Mouse (Mus musculus): Measurements from ENCODE around the gene Map3k15.

Map3k15 gene

DNA sequence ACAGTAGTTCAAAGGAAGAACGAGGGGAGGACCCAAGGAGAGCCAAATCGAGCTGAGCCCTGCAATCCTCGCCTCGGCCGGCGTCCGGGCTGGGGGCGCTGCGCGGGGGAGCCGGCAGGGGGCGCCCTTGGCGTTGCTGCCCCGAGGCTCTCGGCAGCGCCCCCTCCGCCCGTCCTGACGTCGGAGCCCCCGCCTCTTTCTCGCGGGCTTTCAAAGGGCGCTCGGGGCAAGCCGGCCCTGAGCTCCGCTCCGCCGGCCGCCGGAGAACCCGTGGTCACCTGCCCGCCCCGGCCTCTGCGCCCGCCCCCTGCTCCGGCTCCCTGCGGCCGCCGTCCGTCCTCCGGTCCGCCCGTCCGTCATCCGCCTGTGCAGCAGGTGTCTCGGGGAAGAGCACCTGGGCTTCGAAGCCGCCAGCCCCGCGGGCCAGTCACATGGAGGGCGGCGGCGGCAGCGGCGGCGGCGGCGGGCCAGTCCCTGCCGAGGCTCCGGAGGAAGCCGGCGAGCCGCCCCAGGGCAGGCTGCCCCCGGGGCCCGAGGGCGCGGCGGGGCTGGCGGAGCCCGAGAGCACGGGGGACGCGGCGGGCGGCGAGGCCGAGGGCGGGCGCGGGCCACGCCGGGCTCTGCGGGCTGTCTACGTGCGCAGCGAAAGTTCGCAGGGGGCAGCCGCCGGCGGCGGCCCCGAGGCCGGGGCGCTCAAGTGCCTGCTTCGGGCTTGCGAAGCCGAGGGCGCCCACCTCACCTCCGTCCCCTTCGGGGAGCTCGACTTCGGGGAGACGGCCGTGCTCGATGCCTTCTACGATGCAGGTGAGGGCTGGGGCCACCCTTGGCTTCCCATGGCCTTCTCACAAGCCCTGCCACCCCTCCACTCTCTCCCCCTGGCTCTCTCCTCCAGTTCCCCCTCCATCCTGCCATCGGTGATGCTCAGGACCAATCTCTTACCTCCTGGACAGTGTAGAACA is at the start of gene Map3k15:
Gene Map3k15, plus strand, starts transcription at position 432 of the 959 bp plus-strand sequence.
- DNase-seq (ENCODE audit: low spot score), result peak; percentile 66

DNA sequence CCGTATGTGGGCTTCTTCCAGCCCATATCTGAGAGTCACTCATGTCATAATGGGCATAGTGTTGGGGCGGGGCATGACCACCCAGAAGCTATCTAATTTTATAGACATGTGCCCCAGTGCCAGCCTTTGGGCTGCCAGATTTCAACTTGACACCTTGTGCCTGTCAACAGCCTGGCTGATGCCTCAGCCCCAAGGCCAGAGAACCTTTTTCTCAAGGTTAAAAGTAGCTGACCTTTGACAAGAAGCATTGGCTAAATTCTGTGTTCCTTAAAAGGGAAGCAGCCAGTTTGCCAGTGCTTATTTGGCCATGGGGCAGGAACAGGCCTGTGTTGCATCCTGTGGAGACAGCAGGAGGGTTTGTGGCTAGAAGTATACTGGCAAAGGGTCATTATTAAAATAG is 45.7 kb upstream of the Map3k15 start:
- no peak for DNase-seq (ENCODE audit: low spot score)

DNA sequence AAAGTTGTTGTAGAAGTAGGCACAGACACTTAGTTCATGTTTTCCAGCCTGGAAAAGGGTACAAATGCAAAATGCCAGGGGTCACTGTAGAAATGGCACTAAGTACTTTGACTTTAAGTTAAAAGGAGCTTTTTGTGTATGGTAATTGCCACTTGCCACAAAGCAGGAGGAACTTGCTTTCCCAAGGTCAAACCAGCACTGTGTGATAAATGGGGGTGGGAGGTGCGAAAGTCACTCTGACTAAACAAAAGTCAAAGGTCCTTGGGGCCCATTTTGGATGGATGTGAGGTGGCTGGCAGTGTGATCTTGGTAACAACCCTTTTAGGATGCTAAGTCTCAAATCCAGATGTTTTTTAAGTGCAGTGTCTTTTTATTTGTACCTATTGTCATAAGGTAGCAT is 44.6 kb upstream of the Map3k15 start:
- no peak for DNase-seq (ENCODE audit: low spot score)

DNA sequence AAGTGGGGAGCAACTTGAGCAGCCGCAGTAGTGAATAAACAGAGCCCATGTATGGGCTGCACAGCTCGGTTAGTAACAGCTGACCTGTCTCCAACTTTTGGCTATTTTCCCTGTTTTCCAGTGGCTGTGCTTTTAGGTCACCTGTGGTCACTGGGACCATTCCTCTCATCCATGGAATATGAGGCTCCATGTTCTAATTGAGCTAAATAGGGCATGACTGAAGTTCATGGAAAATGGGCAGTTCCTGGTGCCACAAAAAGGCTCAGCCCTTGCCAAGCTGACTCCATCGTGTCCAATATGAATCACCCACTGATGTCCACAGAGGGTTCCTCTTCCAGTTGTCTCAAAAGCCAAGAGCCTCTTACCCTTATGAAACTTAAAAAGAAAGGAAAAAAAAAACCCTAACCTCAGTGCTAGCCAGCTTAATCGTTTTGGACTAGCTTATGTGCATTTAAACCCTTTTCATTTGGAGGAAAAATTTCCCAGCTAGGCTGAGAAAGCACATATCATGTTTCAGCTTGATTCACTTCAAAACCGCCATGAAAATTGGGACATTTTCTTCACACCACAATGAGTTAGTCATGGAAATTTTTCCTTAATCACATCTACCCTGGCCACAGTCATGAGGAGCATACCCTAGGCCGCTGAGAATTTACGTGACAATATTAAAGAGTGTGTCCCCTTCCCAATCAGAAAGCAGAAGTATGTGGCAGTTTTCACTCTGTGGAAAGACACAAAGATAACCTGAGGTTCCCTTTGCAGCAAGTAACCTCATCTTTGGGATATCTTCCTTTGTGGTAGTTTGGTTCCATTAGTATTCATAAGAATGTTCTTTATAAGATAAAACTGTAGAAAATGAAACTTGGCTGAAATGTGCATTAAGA is 34.4 kb upstream of the Map3k15 start:
- DNase-seq (ENCODE audit: low spot score), result no peak

GRCm38 (mm10) chrX:159954430-159954779 is 33.8 kb upstream of the Map3k15 start:
- no peak for DNase-seq (ENCODE audit: low spot score)

DNA sequence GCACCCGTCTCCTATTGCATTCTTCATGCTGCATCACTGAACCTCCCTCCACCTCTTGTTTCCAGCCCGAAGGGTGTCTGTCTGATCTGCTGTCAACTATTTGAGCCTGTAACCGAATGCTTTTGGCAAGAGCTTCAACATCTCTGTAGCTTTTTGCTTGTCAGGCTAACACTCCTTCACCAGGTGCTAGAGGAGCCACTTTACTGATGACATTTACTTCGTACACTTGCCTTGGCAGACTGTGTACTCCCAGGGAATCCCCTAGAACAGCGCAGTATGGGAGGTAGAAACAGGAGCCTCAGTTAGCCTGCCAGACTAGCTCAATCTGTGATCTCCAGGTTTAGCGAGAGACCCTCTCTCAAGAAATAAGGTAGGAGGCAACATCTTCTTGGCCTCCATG is 32.8 kb upstream of the Map3k15 start:
- DNase-seq (ENCODE audit: low spot score), result no peak

DNA sequence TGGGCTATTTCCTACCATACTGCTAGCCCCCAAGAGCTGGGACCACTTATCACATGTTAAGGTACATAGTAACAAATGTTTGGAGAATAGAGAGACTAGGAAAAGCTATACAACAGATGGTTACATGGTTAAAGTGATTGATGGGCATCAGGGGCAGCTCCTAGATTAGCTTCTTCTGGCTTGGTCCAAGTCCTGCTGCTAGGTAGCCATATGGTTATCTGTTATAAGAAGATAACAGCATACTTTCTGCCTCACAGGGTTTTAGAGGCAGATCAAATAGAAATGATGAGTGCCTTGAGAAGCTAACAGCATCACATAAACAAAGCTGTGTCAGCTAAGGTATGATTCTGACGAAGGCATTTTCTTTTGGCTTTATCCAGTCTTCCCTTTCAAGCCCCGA is 26.8 kb upstream of the Map3k15 start:
- no peak for DNase-seq (ENCODE audit: low spot score)

GRCm38 (mm10) chrX:159963273-159963672 is 25.0 kb upstream of the Map3k15 start:
- DNase-seq (ENCODE audit: low spot score), result peak; percentile 50

DNA sequence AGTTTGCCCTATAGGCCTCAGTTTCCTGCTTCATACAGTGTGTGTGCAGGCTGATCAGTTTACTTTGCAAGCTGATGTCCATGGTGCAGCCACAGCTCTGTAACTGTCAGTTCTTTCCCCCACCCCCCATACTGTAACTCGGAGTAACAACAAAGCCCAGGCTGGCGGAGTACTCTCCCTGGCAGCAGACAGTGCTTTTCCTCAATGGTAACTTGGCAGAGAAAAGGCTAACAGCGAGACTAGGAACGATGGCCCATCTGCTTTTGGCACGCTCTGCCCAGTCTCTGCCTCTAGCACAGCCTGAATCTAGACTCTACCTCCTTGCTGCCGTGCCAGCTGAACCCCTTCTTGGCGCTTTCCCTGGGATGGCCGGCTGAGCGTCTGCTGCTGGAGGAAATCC is 24.3 kb upstream of the Map3k15 start:
- DNase-seq (ENCODE audit: low spot score), result no peak

DNA sequence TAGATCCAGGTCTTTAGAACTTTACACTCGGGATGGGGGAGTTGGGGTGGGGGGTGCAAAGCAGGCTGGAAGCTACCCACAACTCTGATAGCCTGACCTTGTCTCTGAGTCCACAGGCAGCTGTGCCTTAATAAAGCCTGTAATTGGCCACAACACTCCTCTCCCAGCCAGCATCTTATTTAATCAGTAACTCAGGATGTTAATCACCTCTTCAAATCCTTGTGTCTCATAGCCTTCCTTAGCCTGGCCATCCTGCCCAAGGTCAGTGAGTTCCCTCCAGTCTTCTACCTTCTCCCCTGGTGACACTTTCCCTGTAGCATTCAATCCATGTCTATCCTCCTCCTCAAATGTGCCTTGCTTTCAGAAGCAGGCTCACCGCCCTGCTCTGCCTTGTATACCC is 19.2 kb upstream of the Map3k15 start:
- DNase-seq (ENCODE audit: low spot score), result no peak

- no peak for DNase-seq (ENCODE audit: low spot score)
Observed at GRCm38 (mm10) chrX:159971091-159971779, 17.0 kb upstream of the Map3k15 start.

- DNase-seq (ENCODE audit: low spot score), result no peak
Observed at GRCm38 (mm10) chrX:159973730-159974129, 14.5 kb upstream of the Map3k15 start.

- no peak for DNase-seq (ENCODE audit: low spot score)
Observed at GRCm38 (mm10) chrX:159976243-159976642, 12.0 kb upstream of the Map3k15 start.

GRCm38 (mm10) chrX:159995808-159996207 is 7.6 kb downstream of the Map3k15 start:
- DNase-seq (ENCODE audit: low spot score), result no peak

DNA sequence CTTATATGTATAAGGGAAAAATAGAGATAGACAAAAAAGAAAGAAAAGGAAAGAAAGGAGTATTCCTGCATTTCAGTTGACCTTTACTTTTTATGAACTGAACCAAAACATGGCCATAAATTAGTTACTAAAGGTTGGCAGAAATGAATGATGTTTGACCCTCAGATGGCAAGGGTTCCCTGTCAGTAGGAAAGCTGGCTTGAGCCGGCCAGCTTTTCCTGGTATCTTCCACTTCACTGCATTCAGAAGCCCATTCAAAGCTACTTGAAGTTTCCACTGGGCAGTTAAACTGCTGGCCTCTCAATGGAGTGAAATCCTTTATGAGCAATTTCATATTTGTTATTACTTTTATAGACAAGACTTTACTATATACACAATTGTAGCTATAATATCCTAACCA is 65.1 kb downstream of the Map3k15 start:
- DNase-seq (ENCODE audit: low spot score), result no peak

GRCm38 (mm10) chrX:160054643-160055042 is 66.4 kb downstream of the Map3k15 start:
- DNase-seq (ENCODE audit: low spot score), result no peak

- DNase-seq (ENCODE audit: low spot score), result no peak
Observed at GRCm38 (mm10) chrX:160091973-160092372, 103.7 kb downstream of the Map3k15 start.

GRCm38 (mm10) chrX:160107817-160108216 is 119.6 kb downstream of the Map3k15 start:
- no peak for DNase-seq (ENCODE audit: low spot score)

- DNase-seq (ENCODE audit: low spot score), result no peak
Observed at GRCm38 (mm10) chrX:160113777-160114176, 125.5 kb downstream of the Map3k15 start.

DNA sequence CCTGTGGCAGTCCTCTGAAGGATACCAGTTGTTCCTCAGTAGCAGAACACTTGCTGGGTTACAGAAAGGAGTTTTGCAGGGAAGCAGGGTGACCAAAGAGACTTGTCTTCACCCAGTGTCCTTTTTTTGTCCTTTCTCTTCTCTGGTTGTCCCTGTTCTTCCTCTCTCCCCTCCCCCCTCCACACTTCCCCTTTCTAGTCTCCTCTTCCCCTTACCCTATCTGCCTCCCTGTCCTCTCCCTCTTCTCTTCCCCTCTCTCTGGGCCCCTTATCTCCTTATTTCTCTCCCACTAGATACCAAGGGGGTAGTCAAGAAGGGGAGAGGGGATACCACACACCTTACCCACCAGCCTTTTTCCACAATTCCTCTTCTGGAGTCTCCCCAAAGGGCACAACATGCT is 127.8 kb downstream of the Map3k15 start:
- no peak for DNase-seq (ENCODE audit: low spot score)

DNA sequence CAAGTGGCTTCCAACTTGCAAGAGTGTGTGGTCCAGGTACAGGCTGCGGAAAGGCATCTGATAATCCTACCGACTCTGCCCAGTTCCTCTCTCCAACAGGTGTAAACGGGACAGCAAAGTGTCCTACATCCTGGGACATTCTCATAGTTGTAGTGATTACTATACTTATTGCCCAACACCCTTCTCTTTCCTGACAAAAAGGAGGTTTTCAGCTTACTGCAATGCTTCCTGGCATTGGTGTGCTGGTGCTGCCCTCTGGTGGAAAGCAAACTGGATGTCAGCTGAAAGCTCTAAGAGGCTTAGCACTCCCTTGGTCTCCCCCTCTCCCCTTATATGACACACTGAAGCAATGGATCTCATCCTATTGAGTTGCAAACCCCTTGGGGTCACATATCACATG is 128.4 kb downstream of the Map3k15 start:
- DNase-seq (ENCODE audit: low spot score), result peak; percentile 65

DNA sequence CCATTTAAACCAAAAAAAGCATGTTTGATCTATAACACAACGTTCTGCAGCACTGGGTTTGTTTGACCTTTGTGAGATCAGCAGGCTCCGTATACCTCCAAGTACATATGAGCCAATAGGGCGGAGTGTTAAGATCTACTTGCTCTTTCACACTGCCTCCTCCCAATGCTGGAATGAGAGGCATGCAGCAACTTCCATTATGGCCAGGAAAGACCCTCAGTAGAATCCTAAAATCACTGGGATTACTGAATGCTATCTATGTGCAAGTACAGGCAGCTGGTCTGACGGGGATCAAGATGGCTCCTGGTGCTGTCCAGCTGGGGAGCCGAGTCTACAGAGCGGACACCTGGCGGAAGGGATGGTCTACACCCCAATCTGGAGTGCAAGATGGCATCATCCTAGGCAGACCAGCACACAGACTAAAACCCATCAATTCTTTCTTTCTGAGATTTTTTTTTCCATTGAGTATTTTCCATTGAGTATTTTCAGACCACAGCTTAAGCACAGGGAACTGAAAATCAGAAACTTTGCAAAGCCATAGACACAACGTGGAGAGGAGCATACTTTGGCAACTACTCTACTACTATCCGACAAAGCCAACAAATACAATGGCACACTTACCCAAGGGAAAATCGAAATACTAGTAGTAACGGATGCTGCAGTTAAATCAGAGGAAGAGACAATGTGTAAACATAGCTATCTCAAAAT is 146.1 kb downstream of the Map3k15 start:
- no peak for DNase-seq (ENCODE audit: low spot score)

Data from testis, postnatal 10 days (tissue).